Mouse (Mus musculus): ENCODE results near the gene Slc22a20.

GRCm38 (mm10) chr19:5935691-5936090, 50.3 kb downstream of the Slc22a20 start:
- no peak for TF ChIP-seq CTCF (IDR thresholded peaks at IDR 0.05; ENCODE audit: insufficient read depth, low read length)
- TF ChIP-seq POLR2A (IDR thresholded peaks at IDR 0.05; ENCODE audit: borderline replicate concordance, extremely low read depth, low read depth, low read length) = no peak
